9 mouse cellular contexts compared by ENCODE assay signal in the genomic region with DNA sequence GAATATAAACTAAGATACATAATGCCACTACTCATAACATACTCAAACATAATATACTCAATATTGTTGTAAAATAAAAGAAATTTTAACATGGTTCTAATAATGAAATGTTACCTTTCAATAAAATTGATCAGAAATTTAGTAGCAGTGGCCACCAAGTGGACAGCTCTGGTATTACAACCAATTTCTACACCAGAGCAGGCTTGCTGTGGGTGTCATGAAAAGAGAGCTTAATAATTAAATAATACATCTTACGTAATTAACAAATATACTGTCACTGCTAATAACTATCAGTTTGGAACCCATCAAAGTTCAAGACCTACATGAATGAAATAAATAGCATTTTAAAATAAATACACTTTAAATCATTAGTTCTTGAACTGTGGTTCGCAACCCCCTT.
A peak's percentile ranks its signal among the peaks of the same experiment; 100 is the strongest.
DNase-seq lines count a peak whose midpoint lies in the region; ATAC-seq lines count a peak whose summit lies in the region.
"Had no signal": no experiment of that assay in that cellular context is flagged by ENCODE, and none has a peak within 500 bp of the region (broad histone marks: within the 10 kb centered on the region; RNA-seq: fewer than 3 reads in every experiment).

No protein-coding gene starts in this region.

- WGBS in neural tube, embryonic 11.5 days: 69% methylated on average over 2 of the region's 2 CpGs
- WGBS in neural tube, embryonic 15.5 days: 63% methylated on average over 2 of the region's 2 CpGs

- no peak overlapping the region for H3K4me2 ChIP-seq in neural tube, embryonic 11.5 days (ENCODE audit: low read depth)
- no peak overlapping the region for H3K4me2 ChIP-seq in neural tube, embryonic 15.5 days
- H3K4me2 ChIP-seq: heart, embryonic 13.5 days had no signal

- H3K4me3 ChIP-seq in neural tube, embryonic 11.5 days (ENCODE audit: low read depth, low read length): no peak overlapping the region
- no peak overlapping the region for H3K4me3 ChIP-seq in neural tube, embryonic 15.5 days (replicated peaks)
- H3K4me3 ChIP-seq: heart, embryonic 13.5 days had no signal

- no peak overlapping the region for H3K9ac ChIP-seq in neural tube, embryonic 11.5 days (ENCODE audit: low read length)
- H3K9ac ChIP-seq in neural tube, embryonic 15.5 days (replicated peaks): no peak overlapping the region
- H3K9ac ChIP-seq: heart, embryonic 13.5 days had no signal

- no peak for ATAC-seq in neural tube, embryonic 11.5 days (ENCODE audit: insufficient read depth, low FRiP score, low TSS enrichment)
- ATAC-seq in neural tube, embryonic 15.5 days (ENCODE audit: low FRiP score): no peak
- no peak for ATAC-seq in erythroid progenitor cell, adult 5-6 weeks (replicated peaks; ENCODE audit: low FRiP score, poor library complexity, severe bottlenecking)

- H3K9me3 ChIP-seq in neural tube, embryonic 11.5 days (ENCODE audit: control insufficient read depth, low read length): no peaks in the 10 kb centered on the region
- 0 out of 2 replicates have a peak, but pooled peaks cover 7% of the 10 kb centered on the region for H3K9me3 ChIP-seq in neural tube, embryonic 15.5 days (replicated peaks)

- H3K27ac ChIP-seq in neural tube, embryonic 11.5 days (ENCODE audit: low read depth, low read length): no peak overlapping the region
- H3K27ac ChIP-seq in neural tube, embryonic 15.5 days (replicated peaks): no peak overlapping the region
- H3K27ac ChIP-seq: heart, embryonic 13.5 days had no signal

- no peaks in the 10 kb centered on the region for H3K27me3 ChIP-seq in neural tube, embryonic 11.5 days (ENCODE audit: control insufficient read depth, insufficient read depth, low read length)
- H3K27me3 ChIP-seq in neural tube, embryonic 15.5 days (replicated peaks): no peaks in the 10 kb centered on the region
- H3K27me3 ChIP-seq: heart, embryonic 13.5 days had no signal

- no peaks in the 10 kb centered on the region for H3K4me1 ChIP-seq in neural tube, embryonic 11.5 days (ENCODE audit: control insufficient read depth, insufficient read depth, low read length)
- H3K4me1 ChIP-seq in neural tube, embryonic 15.5 days: no peaks in the 10 kb centered on the region
- H3K4me1 ChIP-seq: heart, embryonic 13.5 days had no signal

- H3K36me3 ChIP-seq in neural tube, embryonic 11.5 days (ENCODE audit: control insufficient read depth, insufficient read depth, low read length): no peaks in the 10 kb centered on the region
- H3K36me3 ChIP-seq in neural tube, embryonic 15.5 days: no peaks in the 10 kb centered on the region
- H3K36me3 ChIP-seq: heart, embryonic 13.5 days had no signal

- DNase-seq in cerebellum, adult 11 months: peak; percentile 16
- DNase-seq in cerebellum, adult 11-12 months: no peak
- peak; percentile 33 for DNase-seq in neural tube, embryonic 11.5 days (ENCODE audit: low spot score)
- peak; percentile 18 to 58 for DNase-seq in cerebellum, postnatal 36 days
- peak; percentile 33 for DNase-seq in kidney, postnatal 14 days
- peak; percentile 24 for DNase-seq in lung, postnatal 10 days
